Mouse (Mus musculus) MEL (cell line): Measurements from ENCODE around the gene C77080.

Experiments
- BHLHE40 ChIP-seq: IDR thresholded peaks from 2 replicates; pipeline ENCODE4 v1.6.1; 2012; ENCODE audit warnings: low read depth, mild to moderate bottlenecking, inconsistent platforms, low read length, improper control_type of control experiment, borderline replicate concordance
- CTCF ChIP-seq, 3 experiments: IDR thresholded peaks in 2 of 3; conservative IDR thresholded peaks in 1 of 3; 2 replicates each; pipeline ENCODE4 v1.5.1; 2011 to 2012; ENCODE audit warnings: low read length in 3 of 3, low read depth in 2 of 3, mild to moderate bottlenecking in 2 of 3, improper control_type of control experiment in 1 of 3, inconsistent platforms in 1 of 3, mixed read lengths in 1 of 3, moderate library complexity in 1 of 3; ENCODE audit not compliant: control insufficient read depth in 1 of 3, insufficient read depth in 1 of 3, poor library complexity in 1 of 3, severe bottlenecking in 1 of 3
- EP300 ChIP-seq, 2 experiments: IDR thresholded peaks; 2 replicates each; pipeline ENCODE4 v1.6.1; 2011; ENCODE audit warnings: improper control_type of control experiment in 2 of 2, low read length in 2 of 2, low read depth in 1 of 2, mild to moderate bottlenecking in 1 of 2
- GABPA ChIP-seq: IDR thresholded peaks from 2 replicates; pipeline ENCODE4 v1.6.1; 2012; ENCODE audit warnings: low read depth, mild to moderate bottlenecking, inconsistent platforms, low read length, improper control_type of control experiment, moderate library complexity
- MEF2A ChIP-seq: IDR thresholded peaks from 2 replicates; pipeline ENCODE4 v1.6.1; 2014; ENCODE audit warnings: low read depth, mild to moderate bottlenecking, inconsistent platforms, low read length, improper control_type of control experiment; ENCODE audit not compliant: poor library complexity, insufficient replicate concordance, severe bottlenecking; ENCODE audit errors: extremely low read depth
- MYC ChIP-seq: IDR thresholded peaks from 2 replicates; pipeline ENCODE4 v1.6.1; 2011; ENCODE audit warnings: low read depth, mild to moderate bottlenecking, low read length, improper control_type of control experiment, moderate library complexity
- POLR2A ChIP-seq, 2 experiments: IDR thresholded peaks; 2 replicates each; pipeline ENCODE4 v1.6.1; 2011 to 2012; ENCODE audit warnings: low read length in 2 of 2, mild to moderate bottlenecking in 2 of 2, control low read depth in 1 of 2, improper control_type of control experiment in 1 of 2, low read depth in 1 of 2, moderate library complexity in 1 of 2; ENCODE audit not compliant: control insufficient read depth in 1 of 2, insufficient read depth in 1 of 2, poor library complexity in 1 of 2
- SIN3A ChIP-seq: IDR thresholded peaks from 2 replicates; pipeline ENCODE4 v1.6.1; 2012; ENCODE audit warnings: low read length, improper control_type of control experiment, inconsistent platforms
- TCF12 ChIP-seq: IDR thresholded peaks from 2 replicates; pipeline ENCODE4 v1.6.1; 2014; ENCODE audit warnings: low read depth, mild to moderate bottlenecking, inconsistent platforms, low read length, improper control_type of control experiment, moderate library complexity
- USF2 ChIP-seq, 2 experiments: IDR thresholded peaks; 2 replicates each; pipeline ENCODE4 v1.6.1; 2011 to 2012; ENCODE audit warnings: improper control_type of control experiment in 2 of 2, low read length in 2 of 2, borderline replicate concordance in 1 of 2, inconsistent platforms in 1 of 2, low read depth in 1 of 2, mild to moderate bottlenecking in 1 of 2; ENCODE audit not compliant: insufficient read depth in 1 of 2

DNA sequence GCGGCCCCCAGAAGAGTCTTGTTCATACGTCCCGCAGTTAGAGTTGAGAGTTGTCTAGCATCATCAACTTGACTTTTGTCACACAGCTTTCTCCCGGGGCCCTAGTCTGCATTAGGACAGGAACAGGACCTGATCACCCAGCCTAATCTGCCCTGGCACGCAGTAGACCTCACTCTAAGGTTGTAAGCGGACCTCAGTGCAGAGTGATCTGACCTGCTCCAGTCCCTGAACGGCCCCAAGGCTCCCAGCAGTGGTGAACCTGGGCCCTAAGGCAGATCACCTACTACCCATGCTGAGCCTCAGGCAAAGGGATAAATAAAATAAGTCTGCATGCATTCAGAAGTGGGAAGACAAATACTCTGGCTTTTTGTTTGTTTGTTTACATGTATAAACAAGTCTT is 11.9 kb downstream of the C77080 start:
- no peak for TF ChIP-seq CTCF (IDR thresholded peaks at IDR 0.05 in 2 of 3, conservative IDR thresholded peaks at IDR 0.05 in 1 of 3; ENCODE audit: control insufficient read depth in 1 of 3, insufficient read depth in 1 of 3, low read depth in 2 of 3, low read length in 3 of 3, poor library complexity in 1 of 3, severe bottlenecking in 1 of 3)
- no peak for TF ChIP-seq POLR2A (IDR thresholded peaks at IDR 0.05; ENCODE audit: control insufficient read depth in 1 of 2, insufficient read depth in 1 of 2, low read depth in 1 of 2, low read length in 2 of 2, poor library complexity in 1 of 2)
- no peak for TF ChIP-seq USF2 (IDR thresholded peaks at IDR 0.05; ENCODE audit: borderline replicate concordance in 1 of 2, insufficient read depth in 1 of 2, low read depth in 1 of 2, low read length in 2 of 2)
- TF ChIP-seq MYC = no peak
- TF ChIP-seq BHLHE40 = no peak
- no peak for TF ChIP-seq EP300 (IDR thresholded peaks at IDR 0.05; ENCODE audit: low read depth in 1 of 2, low read length in 2 of 2)
- no peak for TF ChIP-seq SIN3A
- no peak for TF ChIP-seq TCF12
- no peak for TF ChIP-seq MEF2A
- TF ChIP-seq GABPA = no peak
